Comparison of ENCODE assay signal across 8 mouse cellular contexts in genomic region chr19:53601363-53601655, GRCm38 (mm10). TPM values are rescaled to one million over a fixed set of nuclear protein-coding genes. Genes with fewer than 3 reads are reported as not detected.
DNase-seq lines count a peak whose midpoint lies in the region; ATAC-seq and TF ChIP-seq lines count a peak whose summit lies in the region.

No protein-coding gene starts in this region.

- no peaks in the 10 kb centered on the region for H3K9me3 ChIP-seq in embryonic facial prominence, embryonic 10.5 days
- no peaks in the 10 kb centered on the region for H3K9me3 ChIP-seq in intestine, embryonic 14.5 days (ENCODE audit: control insufficient read depth, low read length)
- H3K9me3 ChIP-seq in neural tube, embryonic 12.5 days, result no peaks in the 10 kb centered on the region

- no peaks in the 10 kb centered on the region for H3K27me3 ChIP-seq in embryonic facial prominence, embryonic 10.5 days (replicated peaks; ENCODE audit: low read depth, poor library complexity, severe bottlenecking)
- no peaks in the 10 kb centered on the region for H3K27me3 ChIP-seq in intestine, embryonic 14.5 days (replicated peaks; ENCODE audit: control insufficient read depth, insufficient read depth, low read length)
- no peaks in the 10 kb centered on the region for H3K27me3 ChIP-seq in neural tube, embryonic 12.5 days (replicated peaks)

- H3K36me3 ChIP-seq in embryonic facial prominence, embryonic 10.5 days (replicated peaks), result peaks cover 43% of the 10 kb centered on the region
- H3K36me3 ChIP-seq in intestine, embryonic 14.5 days (ENCODE audit: control insufficient read depth, insufficient read depth, low read length), result peaks cover 19% of the 10 kb centered on the region
- peaks cover 10% of the 10 kb centered on the region for H3K36me3 ChIP-seq in neural tube, embryonic 12.5 days

- peak overlapping the region; percentile 98 for H3K4me2 ChIP-seq in intestine, embryonic 14.5 days (ENCODE audit: low read length)
- peak overlapping the region; percentile 95 for H3K4me2 ChIP-seq in neural tube, embryonic 12.5 days (replicated peaks)

- no peak for TF ChIP-seq POLR2A in lung, adult 2 months (IDR thresholded peaks at IDR 0.05; ENCODE audit: borderline replicate concordance, extremely low read depth, low read depth, low read length)

- 4% methylated on average over 11 of the region's 11 CpGs for WGBS in lung, adult 2 months
- WGBS in embryonic facial prominence, embryonic 10.5 days, result 22% methylated on average over 11 of the region's 11 CpGs
- 7% methylated on average over 11 of the region's 11 CpGs for WGBS in intestine, embryonic 14.5 days
- 18% methylated on average over 11 of the region's 11 CpGs for whole genome bisulfite sequencing in neural tube, embryonic 12.5 days

- DNase-seq in lung, adult 2 months, result no peak
- DNase-seq in lung, postnatal 4 days, result no peak
- DNase-seq in embryonic facial prominence, embryonic 10.5 days (ENCODE audit: low spot score), result no peak
- DNase-seq in intestine, embryonic 14.5 days (ENCODE audit: low spot score), result no peak
- no peak for DNase-seq in MN1 (ENCODE audit: low spot score)
- no peak for DNase-seq in natural killer cell, adult 2 months (ENCODE audit: low spot score in 2 of 2)

- H3K4me1 ChIP-seq in lung, adult 2 months (ENCODE audit: control insufficient read depth, insufficient read depth, low read length), result peaks cover 4% of the 10 kb centered on the region
- H3K4me1 ChIP-seq in embryonic facial prominence, embryonic 10.5 days, result peaks cover 14% of the 10 kb centered on the region
- peaks cover 12% of the 10 kb centered on the region; the same call in 1 of the 2 replicates for H3K4me1 ChIP-seq in intestine, embryonic 14.5 days (replicated peaks; ENCODE audit: control insufficient read depth, insufficient read depth, low read length)
- peaks cover 15% of the 10 kb centered on the region for H3K4me1 ChIP-seq in neural tube, embryonic 12.5 days

- no peak for TF ChIP-seq CTCF in lung, adult 2 months (IDR thresholded peaks at IDR 0.05; ENCODE audit: insufficient read depth, low read length)

- H3K9ac ChIP-seq in intestine, embryonic 14.5 days (ENCODE audit: low read length), result peak overlapping the region; percentile 93
- H3K9ac ChIP-seq in neural tube, embryonic 12.5 days, result peak overlapping the region; percentile 96

- peak overlapping the region; percentile 98 for H3K4me3 ChIP-seq in lung, adult 2 months (replicated peaks; ENCODE audit: extremely low read depth, low read depth, low read length)
- H3K4me3 ChIP-seq in embryonic facial prominence, embryonic 10.5 days, result peak overlapping the region; percentile 99
- H3K4me3 ChIP-seq in intestine, embryonic 14.5 days (ENCODE audit: low read depth, low read length), result peak overlapping the region; percentile 92
- peak overlapping the region; percentile 98 for H3K4me3 ChIP-seq in neural tube, embryonic 12.5 days

- H3K27ac ChIP-seq in embryonic facial prominence, embryonic 10.5 days (replicated peaks), result peak overlapping the region; percentile 97
- no peak overlapping the region for H3K27ac ChIP-seq in intestine, embryonic 14.5 days (ENCODE audit: low read depth)
- no peak overlapping the region for H3K27ac ChIP-seq in neural tube, embryonic 12.5 days

- no peak for ATAC-seq in intestine, embryonic 14.5 days (replicated peaks; ENCODE audit: low FRiP score, low TSS enrichment, low read depth)
- no peak for ATAC-seq in neural tube, embryonic 12.5 days (ENCODE audit: low FRiP score, low read depth)
- ATAC-seq in inflammation-experienced regulatory T-cells, adult 6 months, result no peak

RNA-seq across cellular contexts. Expression of gene Smc3, which starts 1.1 kb away (rescaled TPM):
- 3.4 and 5.3 TPM in 2 replicates for polyA plus RNA-seq in lung, adult 2 months (2012; rRNA removed)
- polyA plus RNA-seq in embryonic facial prominence, embryonic 10.5 days (2016; fragmentation: Nextera tagmentation; extraction: Ambion mirVana), result 73.1 and 79.1 TPM in 2 replicates
- polyA plus RNA-seq in intestine, embryonic 14.5 days (2014; fragmentation: Nextera tagmentation; extraction: Ambion mirVana), result 65.6 and 75.1 TPM in 2 replicates
- polyA plus RNA-seq in neural tube, embryonic 12.5 days (2016; fragmentation: Nextera tagmentation; extraction: Ambion mirVana), result 71.1 and 75.8 TPM in 2 replicates
- polyA plus RNA-seq in inflammation-experienced regulatory T-cells, adult 6 months (2017; shearing (Covaris generic)), result 10 to 100 TPM; 38.7 to 43.1 (median 39.0) TPM

RNA-seq across cellular contexts. Expression of gene Nutf2-ps1, which starts 12.4 kb away (rescaled TPM):
- polyA plus RNA-seq in lung, adult 2 months (2012; rRNA removed), result 74.5 and 92.3 TPM in 2 replicates
- polyA plus RNA-seq in embryonic facial prominence, embryonic 10.5 days (2016; fragmentation: Nextera tagmentation; extraction: Ambion mirVana), result 567 and 585 TPM in 2 replicates
- polyA plus RNA-seq in intestine, embryonic 14.5 days (2014; fragmentation: Nextera tagmentation; extraction: Ambion mirVana), result 356 and 368 TPM in 2 replicates
- polyA plus RNA-seq in neural tube, embryonic 12.5 days (2016; fragmentation: Nextera tagmentation; extraction: Ambion mirVana), result 351 and 372 TPM in 2 replicates
- 100 to 1,000 TPM; 144 to 258 (median 167) TPM for polyA plus RNA-seq in inflammation-experienced regulatory T-cells, adult 6 months (2017; shearing (Covaris generic))
